Mouse (Mus musculus) right cerebral cortex, postnatal 25 days (tissue): ENCODE data around the gene Plxnb2.

Source experiments
- DNase-seq: peaks from one replicate; pipeline ENCODE4 v3.0.0; 2022

Gene Plxnb2

DNA sequence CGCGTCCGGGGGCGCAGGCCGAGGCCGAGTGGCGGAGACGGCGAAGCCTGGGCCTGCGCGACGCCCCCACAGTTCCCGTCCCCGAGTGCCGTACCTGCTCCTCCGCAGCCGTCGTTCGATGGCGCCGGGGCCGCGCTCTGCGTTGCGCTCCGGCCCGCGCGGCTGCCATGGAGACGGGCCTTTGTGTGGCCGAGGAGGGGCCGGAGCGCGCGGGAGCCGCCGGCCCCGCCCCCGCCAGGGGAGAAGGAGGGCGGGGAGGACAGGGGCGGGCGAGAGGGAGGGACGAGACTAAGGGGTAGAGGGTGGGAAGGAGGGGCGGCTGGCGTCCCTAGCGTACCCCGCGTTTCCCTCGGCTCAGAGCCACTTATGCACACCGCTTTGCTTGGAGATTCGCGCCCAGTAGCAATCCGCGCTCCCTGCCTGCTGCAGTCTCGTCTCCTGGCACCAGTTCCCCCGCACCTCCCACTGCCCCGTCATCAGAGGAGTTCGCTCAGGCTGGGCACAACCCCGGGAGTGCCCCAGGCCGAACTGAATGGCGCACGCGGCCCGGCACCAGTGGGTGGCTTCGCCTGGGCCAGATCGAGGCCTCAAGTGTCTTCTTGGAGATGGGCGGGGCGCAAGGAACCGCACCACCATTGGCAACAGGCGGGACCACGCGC, at the start of gene Plxnb2:
Gene Plxnb2, minus strand, starts transcription at position 218 of the 659 bp plus-strand sequence.
- DNase-seq: peak; percentile 81

GRCm38 (mm10) chr15:89215611-89216233, 35.1 kb upstream of the Plxnb2 start:
- DNase-seq: no peak

- no peak for DNase-seq
Observed at GRCm38 (mm10) chr15:89214953-89215352, 34.4 kb upstream of the Plxnb2 start.

DNA sequence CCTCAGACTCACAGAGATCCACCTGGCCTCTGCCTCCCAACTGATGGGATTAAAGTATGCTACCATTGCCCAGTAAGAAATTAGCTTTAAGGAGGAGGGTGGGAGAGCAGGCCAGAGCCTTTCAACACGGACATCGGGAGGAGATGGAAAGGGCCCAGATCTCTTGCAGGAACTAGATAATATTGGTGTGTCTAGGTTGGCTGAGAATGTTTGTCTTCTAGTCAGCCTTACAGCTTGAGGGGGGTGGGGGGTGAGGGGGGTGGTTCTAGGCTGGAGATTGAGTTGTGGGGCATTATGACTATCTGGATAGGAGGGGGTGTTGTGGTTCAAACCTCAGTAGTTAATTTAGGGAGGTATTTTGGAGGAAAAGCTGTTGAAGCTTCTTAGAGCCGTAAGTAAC, 32.9 kb upstream of the Plxnb2 start:
- no peak for DNase-seq

DNA sequence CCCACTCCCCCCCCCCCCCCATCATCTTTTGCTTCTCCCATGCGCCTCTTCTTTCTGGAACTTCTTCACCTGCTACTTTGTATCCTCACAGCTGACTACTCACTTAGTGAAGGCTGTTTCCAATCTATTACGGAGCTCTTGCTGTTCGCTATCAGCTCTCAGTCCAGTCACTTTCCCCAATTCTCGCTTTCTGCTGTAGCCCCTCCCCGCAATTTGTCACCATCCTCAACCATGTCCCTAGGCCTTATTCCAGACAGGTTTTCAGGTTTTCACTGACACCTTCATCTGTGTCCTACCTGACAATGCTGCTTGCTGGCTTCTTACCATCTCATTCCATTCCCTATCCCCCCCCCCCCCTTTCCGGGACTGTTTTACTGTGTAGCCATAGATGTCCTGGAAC, 31.9 kb upstream of the Plxnb2 start:
- DNase-seq: no peak

DNA sequence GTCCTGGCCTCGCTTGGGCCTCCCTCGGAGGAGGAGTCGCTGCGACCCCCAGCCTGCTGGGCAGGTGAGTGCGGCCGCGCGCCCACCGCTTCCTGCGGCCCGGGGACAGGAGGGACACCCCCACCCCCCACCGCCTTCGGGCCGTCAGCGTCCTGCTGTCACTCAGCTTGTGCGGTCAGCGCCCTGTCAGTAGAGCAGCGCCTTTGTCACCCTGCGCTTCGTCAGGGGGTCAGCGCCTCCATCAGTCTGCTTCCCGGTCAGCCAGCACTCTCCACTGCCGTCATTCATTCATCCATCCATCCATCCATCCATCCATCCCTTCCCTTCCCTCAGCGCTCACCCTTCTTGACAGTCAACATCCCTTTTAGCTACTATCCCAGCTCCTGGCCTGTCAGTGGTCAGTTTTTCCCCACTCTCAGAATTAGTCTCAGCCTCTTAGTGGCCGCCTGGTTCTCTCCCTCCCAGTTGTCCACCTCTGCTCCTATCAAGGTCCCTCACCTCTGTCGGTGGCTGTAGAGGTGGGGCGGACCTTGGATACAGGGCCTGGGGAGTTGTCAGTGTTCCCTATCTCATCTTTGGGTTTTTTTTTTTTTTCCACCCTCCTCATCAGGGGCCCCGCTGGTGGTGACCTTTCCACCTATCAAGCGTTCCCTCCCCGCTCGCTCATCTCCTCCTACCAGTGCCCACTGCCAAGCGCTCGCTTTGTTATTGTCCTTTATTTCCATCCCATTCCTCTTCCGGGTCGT, 31.3 kb upstream of the Plxnb2 start:
- DNase-seq: peak; percentile 13

GRCm38 (mm10) chr15:89210915-89211715, 30.5 kb upstream of the Plxnb2 start, which contains the start of gene Ppp6r2:
Gene Ppp6r2 (plus strand): TSS chr15:89211553.
- peak; percentile 79 for DNase-seq

DNA sequence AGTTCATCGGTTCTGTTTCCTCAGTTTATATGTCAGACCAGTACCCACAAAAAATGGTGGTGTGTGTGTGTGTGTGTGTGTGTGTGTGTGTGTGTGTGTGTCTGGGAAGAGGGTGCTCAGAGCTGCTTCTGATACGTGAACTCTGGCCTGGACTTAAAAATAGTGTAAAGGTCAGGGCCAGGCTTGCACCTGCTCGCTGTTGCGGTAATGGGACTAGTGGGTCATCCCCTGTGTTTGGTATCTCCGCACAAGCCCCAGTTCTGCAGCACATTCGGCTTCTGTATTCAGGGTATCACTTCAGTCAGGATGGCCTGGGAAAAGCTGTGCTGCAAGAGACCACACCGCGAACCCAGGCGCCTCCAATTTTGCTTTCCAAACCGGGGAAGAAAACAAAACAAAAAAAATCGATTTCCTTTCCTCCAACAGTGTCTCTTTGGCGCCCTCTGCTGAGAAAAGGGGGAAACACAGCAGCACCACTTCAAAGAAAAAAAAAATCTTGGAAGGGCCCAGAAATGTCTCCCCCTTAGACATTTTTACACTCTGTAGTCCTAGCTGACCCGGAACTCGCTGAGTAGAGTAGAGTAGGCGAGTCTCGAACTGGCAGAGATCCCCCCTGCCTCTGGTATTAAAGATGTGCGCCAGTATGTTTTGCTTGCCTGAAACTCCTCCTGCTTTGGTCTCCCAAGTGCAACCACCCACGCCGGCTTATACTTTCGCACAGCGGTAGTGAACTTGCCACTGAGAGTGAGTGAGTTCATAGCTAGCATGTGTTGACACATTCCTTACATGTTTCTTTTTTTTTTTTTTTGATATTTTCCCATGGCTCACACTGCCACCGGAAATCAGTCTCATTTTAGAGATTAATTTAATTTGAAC, 29.5 kb upstream of the Plxnb2 start:
- DNase-seq: peak; percentile 77

GRCm38 (mm10) chr15:89207457-89207856, 26.9 kb upstream of the Plxnb2 start:
- no peak for DNase-seq

DNA sequence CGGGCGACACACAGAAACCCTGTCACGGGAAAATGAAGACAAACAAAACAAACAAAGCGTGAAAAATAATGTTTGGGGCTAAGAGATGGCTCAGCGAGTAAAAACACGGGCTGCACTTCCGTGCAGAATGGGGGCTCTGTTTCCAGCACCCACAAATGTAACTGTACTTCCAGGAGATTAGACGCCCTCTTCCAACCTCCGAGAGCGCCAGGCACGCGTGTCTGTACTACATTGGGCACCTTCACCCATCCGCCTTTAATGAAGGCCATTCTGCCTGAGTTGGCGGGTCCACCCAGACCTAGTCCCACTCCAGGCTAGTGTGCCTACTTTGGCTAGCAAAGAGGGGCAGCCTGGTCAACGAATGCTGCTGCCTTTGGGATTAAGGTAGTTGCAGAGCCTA, 16.5 kb upstream of the Plxnb2 start:
- DNase-seq: no peak

DNA sequence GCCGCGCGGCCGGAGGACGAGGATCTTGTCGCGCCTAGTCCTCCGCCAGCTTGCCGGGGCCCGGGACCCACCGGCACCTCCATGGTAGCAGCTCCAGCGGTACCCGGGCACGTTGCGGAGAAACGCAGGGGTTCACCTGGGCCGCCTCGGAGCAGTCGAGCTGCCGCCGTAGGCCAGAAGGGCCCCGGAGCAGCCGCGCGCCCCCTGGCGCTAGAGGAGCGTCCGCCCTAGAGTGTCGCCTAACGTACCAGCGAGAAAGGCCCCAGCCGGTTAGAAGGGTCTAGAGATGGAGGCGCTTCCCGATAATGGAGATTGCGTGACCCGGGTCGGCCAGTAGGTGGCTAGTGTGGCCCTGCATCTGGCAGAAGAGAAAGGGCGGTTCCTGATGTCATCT, 15.7 kb upstream of the Plxnb2 start, which contains the start of gene Dennd6b:
Gene Dennd6b, minus strand, starts transcription at position 184 of the 394 bp plus-strand sequence.
- peak; percentile 95 for DNase-seq

- peak; percentile 87 for DNase-seq
Observed at GRCm38 (mm10) chr15:89195690-89196312, 15.2 kb upstream of the Plxnb2 start.

DNA sequence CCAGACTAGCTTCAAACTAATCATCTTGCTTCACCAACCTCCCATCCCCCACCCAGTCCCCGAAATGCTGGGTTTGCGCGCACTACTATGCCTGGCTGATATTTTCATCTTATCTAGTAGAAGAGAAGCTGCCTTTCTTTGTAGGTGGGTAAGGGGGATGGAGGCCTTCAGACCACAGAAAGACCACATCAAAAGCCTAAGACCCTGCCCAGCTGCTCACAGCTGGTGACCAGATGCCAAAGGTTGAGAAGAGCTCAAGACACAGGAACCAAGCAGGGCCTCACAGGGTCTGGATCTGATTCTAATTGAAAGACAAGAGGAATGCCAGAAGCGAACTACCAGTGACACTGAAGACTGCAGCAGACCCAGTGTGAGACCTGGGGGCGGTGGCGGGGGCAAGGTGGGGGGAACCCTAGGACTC, 14.7 kb upstream of the Plxnb2 start:
- DNase-seq: no peak

DNA sequence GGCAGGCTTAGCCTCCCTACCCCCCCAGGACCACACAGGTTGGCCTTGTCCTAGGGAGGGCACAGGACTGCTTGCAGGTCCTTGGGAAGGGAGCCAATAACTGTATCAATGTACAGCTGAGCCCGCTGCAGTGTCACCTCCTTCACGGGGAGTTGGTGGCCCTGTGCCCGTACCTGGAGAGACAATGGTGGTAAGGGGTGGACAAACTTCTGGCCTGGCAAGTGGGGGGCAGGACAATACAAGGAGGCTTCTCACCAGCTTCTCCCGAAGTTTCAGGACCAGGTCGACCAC, 4.3 kb upstream of the Plxnb2 start:
- no peak for DNase-seq

DNA sequence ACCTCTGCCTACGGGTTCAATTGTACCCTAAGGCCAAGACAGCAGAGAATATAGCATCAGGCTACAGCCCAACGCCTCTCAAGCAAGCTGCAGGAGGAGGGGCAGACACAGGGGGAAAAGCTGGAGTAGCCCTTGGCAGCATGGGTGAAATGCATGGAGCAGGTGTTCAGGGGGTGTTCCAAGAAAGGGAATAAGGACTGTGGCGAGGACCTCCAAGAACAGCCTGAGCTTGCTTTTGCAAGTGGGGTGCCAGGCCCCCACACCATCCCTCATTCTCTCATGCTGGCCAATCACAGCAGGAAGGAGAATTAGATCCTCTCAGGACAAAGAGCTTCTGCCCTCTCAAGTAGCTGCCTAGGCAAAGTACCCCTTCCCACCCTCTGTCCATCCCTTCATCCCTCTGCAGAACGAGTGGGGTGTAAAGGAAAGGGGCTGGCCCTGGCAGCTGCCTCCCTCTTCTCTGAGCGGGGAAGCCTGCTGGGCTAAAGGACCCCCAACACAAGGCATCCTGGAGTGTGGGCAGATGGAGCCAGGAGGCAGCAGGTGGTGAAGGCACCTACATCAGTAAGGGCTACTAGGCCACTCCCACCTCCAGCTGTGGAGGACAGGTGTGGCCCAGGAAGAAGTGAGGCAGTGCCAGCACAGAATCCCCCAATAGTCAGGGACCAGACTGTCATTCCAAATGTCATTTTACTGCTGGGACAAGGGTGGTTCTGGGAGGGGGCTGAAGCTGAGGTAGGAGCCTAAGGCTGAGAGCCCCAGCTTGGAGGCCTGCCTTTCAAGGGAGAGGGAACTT, 3.8 kb upstream of the Plxnb2 start:
- DNase-seq: no peak

GRCm38 (mm10) chr15:89182842-89183241, 2.3 kb upstream of the Plxnb2 start:
- no peak for DNase-seq

GRCm38 (mm10) chr15:89182328-89182741, 1.7 kb upstream of the Plxnb2 start:
- DNase-seq: no peak

- no peak for DNase-seq
Observed at GRCm38 (mm10) chr15:89181561-89182270, 1.1 kb upstream of the Plxnb2 start.

DNA sequence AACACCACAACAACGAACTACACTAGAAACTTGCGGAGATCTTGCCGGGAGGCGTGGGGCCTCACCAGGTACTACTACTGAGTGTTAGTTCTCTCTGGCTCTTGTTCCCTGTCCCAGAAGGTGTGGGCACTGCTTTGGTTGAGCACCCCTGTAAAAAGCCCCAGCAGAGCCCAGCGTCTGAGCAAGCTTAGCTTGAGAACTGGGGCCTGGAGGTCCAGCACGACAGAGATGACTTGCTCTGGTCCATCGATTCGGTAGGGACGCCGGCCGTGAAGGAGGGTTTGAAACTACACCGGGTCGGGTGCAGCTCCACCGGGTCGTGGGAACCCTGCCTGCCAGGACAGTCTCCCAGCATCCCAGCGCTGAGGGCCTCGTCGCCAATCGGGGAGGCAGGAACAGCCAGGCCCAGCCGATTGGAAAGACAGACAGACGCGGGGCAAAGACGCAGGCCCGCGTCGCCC, 477 bp downstream of the Plxnb2 start:
- no peak for DNase-seq

DNA sequence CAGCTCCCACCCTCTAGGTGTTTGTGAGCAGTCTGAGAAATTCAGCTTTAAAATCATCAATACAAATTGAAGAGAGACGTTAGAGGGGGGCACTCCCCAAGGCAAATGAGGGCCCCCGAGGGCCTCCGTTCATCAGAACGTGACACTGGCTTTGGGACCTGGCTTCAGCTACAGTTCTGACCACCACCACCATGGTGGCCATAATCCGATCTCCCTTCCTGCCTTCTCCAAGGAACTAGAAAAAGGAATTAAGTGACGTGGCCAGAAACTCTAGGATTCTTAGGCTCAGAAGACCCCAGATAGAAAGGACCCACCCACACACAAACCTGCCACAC, 991 bp downstream of the Plxnb2 start:
- DNase-seq: no peak
